Mouse (Mus musculus) cerebellum, adult 2 months (tissue): ENCODE measurements around the gene Fmod. TPM values are rescaled to one million over a fixed set of nuclear protein-coding genes. Genes with fewer than 3 reads are reported as not detected.

Source experiments
- DNase-seq, 2 experiments: peaks; one replicate each; pipeline ENCODE4 v3.0.0; 2021
- H3K27ac ChIP-seq: fragments of 200-500 bp; 2 replicates; pipeline ENCODE4 v1.5.1; 2012; ENCODE audit warnings: low read length, control low read depth, inconsistent platforms; ENCODE audit not compliant: insufficient read depth
- H3K27me3 ChIP-seq: fragments of 200-500 bp; 2 replicates; pipeline ENCODE4 v1.6.1; 2012; ENCODE audit warnings: inconsistent platforms, mild to moderate bottlenecking, low read length, moderate library complexity; ENCODE audit not compliant: control insufficient read depth, insufficient read depth
- H3K4me1 ChIP-seq: fragments of 200-500 bp; 2 replicates; pipeline ENCODE4 v1.6.1; 2011; ENCODE audit warnings: low read length; ENCODE audit not compliant: control insufficient read depth, insufficient read depth
- H3K4me3 ChIP-seq: fragments of 200-500 bp; replicated peaks from 2 replicates; pipeline ENCODE3; 2011; ENCODE audit warnings: mild to moderate bottlenecking, low read depth, low read length, control low read depth; ENCODE audit not compliant: insufficient read depth
- CTCF ChIP-seq: fragments of 200-500 bp; IDR thresholded peaks from 2 replicates; pipeline ENCODE4 v1.5.1; 2011; ENCODE audit warnings: low read depth, mild to moderate bottlenecking, control low read depth, low read length, moderate library complexity, borderline replicate concordance; ENCODE audit not compliant: insufficient read depth
- POLR2A ChIP-seq: fragments of 200-500 bp; IDR thresholded peaks from 2 replicates; pipeline ENCODE4 v1.6.1; 2011; ENCODE audit warnings: low read length, control low read depth, borderline replicate concordance; ENCODE audit not compliant: insufficient read depth
- WGBS: fragments of 180-500 bp; shearing (Covaris S2); methylation state at CpG from one replicate; pipeline ENCODE4 v1.1.7; 2018; 5-methylcytosine and 5-hydroxymethylcytosine counted together
- polyA plus RNA-seq: library from polyadenylated mRNA; depleted of rRNA; stranded (reverse); fragments of >200 nt; gene quantifications from 2 replicates; pipeline ENCODE4 v1.2.3, GENCODE M21; 2012

Gene Fmod
- polyA plus RNA-seq, 1 experiment, result 7.5 TPM

DNA sequence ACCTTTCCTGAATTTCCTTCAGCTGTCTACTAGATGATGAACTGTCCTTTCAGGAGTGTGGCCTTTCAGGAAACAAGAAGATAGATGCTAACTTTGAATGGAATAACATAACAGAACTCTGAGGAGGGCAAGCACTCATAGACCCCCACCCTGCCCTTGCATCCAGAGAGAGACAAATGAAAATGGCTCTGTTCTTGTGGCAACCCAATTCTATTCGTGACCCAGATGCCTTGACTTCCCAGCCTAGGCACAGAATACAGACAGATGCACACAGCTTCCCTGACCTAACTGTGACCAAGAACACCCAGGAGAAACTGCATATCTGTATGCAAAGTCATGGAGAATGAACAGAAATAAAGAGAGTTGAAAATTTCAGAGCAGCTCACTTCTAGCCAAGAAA lies 36.6 kb downstream of the Fmod start:
- peaks cover 15% of the 10 kb centered on the region for H3K4me1 ChIP-seq
- no peak for DNase-seq
- no peak overlapping the region for H3K27ac ChIP-seq
- H3K4me3 ChIP-seq, result no peak overlapping the region
- TF ChIP-seq POLR2A (no peak), CTCF (no peak)
- no peaks in the 10 kb centered on the region for H3K27me3 ChIP-seq
- 82% methylated on average over 1 of the region's 1 CpGs for WGBS

DNA sequence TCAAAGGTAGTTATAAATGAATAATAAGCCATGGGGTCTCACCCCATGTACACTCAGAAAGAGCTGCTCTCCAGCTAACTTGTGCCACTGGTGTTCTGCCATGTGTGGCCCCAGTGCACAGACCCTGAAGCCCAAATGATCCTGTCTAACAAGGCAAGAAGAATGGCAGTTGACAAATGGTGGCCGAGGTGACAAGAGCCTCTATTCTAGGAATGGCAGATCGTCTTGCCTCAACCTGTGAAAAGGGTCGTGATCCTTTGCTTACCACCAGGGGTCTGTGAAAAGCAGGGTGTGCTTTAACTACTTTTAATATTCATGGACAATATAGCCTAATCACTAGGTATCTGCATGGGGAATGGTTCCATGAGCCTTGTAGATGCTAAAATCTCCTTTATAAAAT lies 37.1 kb downstream of the Fmod start:
- Histone ChIP-seq H3K4me3 (no peak overlapping the region), H3K27ac (no peak overlapping the region), H3K4me1 (peaks cover 15% of the 10 kb centered on the region), H3K27me3 (no peaks in the 10 kb centered on the region)
- WGBS, result 60% methylated on average over 3 of the region's 3 CpGs
- DNase-seq, result no peak
- no peak for TF ChIP-seq CTCF

DNA sequence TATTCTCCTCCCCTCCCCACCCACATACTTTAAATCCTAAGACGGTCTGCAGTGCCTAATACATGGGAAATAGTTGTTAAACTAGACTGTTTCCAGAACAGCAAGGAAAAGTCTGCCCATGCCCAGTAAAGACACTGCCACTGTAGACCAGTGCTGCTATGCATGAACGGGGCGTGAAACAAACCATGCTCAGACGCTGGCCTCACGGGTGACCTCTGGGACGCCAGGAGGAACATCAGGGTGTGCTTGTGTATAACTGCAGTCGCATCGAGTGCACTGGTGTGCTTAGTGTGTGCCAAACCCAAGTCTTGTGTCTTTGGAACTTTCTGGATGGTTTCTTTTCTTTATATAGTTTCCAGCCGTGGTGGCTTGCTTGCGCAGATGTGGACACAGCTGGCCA lies 37.6 kb downstream of the Fmod start:
- WGBS, result 88% methylated on average over 10 of the region's 10 CpGs
- H3K4me1 ChIP-seq, result peaks cover 15% of the 10 kb centered on the region
- no peaks in the 10 kb centered on the region for H3K27me3 ChIP-seq
- TF ChIP-seq POLR2A, result no peak
- no peak for TF ChIP-seq CTCF
- no peak for DNase-seq
- H3K4me3 ChIP-seq, result no peak overlapping the region
- no peak overlapping the region for H3K27ac ChIP-seq

DNA sequence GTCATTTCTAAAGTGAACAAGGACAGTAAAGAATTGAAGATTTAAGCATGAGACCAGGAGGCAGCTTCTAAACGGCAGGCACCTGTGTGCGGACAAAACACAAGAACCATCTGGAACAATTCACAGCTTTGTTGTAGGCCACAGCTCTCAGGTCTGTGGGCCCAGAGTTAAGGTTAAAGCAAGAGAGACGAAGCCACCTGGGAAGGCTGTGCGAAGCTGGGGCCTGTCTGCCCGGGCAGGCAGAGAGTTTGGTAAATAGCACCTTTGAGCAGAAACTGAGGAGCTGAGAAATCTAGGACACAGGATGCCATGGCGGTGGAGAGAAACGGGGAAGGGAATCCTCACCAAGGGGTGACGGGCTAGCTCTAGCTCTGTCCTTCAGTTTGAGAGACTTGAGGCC lies 38.5 kb downstream of the Fmod start:
- no peak for DNase-seq
- Histone ChIP-seq H3K27ac (no peak overlapping the region), H3K27me3 (no peaks in the 10 kb centered on the region), H3K4me3 (no peak overlapping the region), H3K4me1 (peaks cover 15% of the 10 kb centered on the region)
- 70% methylated on average over 8 of the region's 8 CpGs for WGBS
- TF ChIP-seq POLR2A (no peak), CTCF (no peak)

DNA sequence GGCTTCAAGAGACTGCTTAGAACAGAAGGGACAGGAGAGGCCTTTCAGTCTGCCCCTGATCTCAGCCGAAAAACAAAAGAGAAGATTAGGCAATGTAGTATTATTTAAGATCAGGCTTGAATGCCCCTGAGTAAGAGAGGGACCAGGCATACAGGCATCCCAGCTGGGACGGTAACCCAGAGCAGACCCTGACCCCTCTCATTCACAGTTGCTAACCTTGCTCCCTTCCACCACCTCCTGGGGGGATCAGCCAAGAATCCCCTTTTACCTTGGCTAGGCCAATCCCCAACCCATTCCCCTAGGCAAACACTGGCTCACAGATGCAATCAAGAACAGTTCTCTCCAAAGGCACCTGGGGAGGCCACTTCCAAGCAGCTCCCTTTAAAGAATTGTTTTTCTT lies 39.7 kb downstream of the Fmod start:
- WGBS, result 26% methylated on average over 2 of the region's 2 CpGs
- H3K4me1 ChIP-seq, result peaks cover 15% of the 10 kb centered on the region
- H3K4me3 ChIP-seq, result peak overlapping the region; percentile 52
- 0 out of 2 replicates have a peak overlapping the region, but pooled peaks have one; percentile 37 for H3K27ac ChIP-seq
- DNase-seq, result no peak
- TF ChIP-seq CTCF, result no peak
- TF ChIP-seq POLR2A, result no peak
- H3K27me3 ChIP-seq, result no peaks in the 10 kb centered on the region

DNA sequence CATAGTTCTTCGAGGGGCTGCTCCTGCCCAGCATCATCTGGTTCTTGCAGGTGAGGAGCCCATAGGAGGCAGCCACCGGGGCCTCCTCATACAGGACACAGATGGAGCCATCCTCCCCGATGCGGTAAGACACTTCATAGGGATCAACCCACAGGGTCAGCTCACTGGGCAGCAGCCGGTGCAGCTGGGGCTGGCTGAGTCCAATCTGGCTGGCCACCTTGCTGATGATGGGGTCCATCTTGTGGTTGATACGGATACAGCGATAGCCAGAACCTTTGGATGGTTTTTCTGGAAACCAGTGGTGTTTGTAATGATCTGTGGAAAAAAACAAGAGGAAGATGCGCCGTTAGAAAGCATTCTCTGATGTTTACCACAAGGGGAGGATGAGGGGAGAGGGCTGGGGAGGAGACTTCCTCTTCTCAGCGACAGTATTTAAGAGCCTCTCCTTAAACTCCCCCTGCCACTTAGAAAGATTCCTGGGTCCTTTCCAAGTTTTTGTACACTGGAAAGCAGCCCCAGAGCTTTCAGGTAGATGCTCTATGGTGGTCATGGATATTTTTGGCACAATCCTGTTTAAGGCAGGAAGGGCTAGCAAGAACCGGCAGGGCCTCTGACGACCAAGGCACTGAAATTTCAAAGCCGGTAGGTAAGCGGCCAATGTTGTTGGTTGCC lies 40.5 kb downstream of the Fmod start:
- H3K27me3 ChIP-seq, result no peaks in the 10 kb centered on the region
- H3K27ac ChIP-seq, result peak overlapping the region; percentile 78
- H3K4me3 ChIP-seq, result peak overlapping the region; percentile 92
- peak; percentile 67 to 71 for DNase-seq
- H3K4me1 ChIP-seq, result peaks cover 16% of the 10 kb centered on the region
- 6% methylated on average over 14 of the region's 14 CpGs for WGBS
- TF ChIP-seq POLR2A (no peak), CTCF (peak; percentile 18; the same call in 1 of the 2 replicates)

DNA sequence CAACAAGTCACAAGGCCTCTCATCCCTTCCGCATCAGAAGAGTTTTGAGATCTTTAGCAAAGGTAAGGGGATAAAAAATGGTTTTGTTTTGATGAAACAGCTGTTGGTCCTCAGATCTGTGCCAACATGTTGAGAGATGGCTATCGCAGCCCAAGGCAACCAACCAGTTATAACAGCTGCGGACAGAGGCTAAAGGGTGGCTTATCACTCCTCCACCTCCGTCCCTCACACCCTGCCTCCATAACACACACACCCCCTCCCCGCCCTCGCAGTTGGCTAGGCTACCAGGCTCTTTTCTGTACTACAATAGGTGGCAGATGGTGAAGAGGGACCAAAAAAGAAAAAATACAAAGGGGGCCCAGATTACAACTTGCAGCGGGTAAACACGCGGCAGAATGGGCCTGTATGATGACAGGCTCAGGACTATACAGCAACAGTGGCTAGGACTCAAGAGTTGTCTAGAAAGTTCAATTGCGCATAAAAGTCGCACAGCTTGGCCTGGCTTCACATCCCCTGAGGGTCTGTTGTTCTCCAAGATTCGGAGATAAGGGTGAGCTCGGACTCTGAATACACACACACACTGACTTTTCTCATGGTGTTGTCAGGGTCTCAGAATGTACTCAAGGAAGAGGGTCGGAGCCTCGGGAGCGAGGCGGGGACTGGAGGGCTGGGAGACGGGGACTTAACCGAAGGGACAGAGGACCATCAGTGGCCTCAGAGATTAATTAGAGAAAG lies 41.2 kb downstream of the Fmod start:
- peak; percentile 72 to 74 for DNase-seq
- TF ChIP-seq CTCF (no peak), POLR2A (peak; percentile 11; the same call in 1 of the 2 replicates)
- no peaks in the 10 kb centered on the region for H3K27me3 ChIP-seq
- WGBS, result 3% methylated on average over 19 of the region's 19 CpGs
- peaks cover 23% of the 10 kb centered on the region for H3K4me1 ChIP-seq
- peak overlapping the region; percentile 92 for H3K4me3 ChIP-seq
- H3K27ac ChIP-seq, result peak overlapping the region; percentile 78
